Mouse (Mus musculus): ENCODE results near the gene AA467197. TPM values are rescaled to one million over a fixed set of nuclear protein-coding genes. Genes with fewer than 3 reads are reported as not detected.

Gene AA467197
- total RNA-seq (2023) = not detected

DNA sequence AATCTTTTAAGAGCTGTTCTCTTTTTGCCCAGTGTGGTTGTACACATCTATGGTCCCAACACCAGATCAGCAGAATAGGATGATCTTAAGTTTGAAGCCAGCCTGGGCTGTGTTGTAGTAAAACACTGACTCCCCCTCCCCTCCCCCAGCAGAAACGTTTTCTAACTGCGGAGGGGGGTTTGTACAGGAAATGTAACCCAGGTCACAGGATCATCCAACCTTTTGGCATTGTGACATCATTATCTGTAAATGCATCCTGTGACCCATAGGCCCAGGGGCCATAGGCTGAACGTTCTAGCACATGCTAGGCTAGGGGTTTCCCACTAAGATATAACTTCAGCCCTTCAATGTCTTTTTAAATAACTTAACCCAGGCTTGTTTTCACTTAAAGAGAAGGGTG is at the start of gene AA467197:
Gene AA467197 (plus strand): TSS at position 301 of the 400 bp plus-strand sequence.

DNA sequence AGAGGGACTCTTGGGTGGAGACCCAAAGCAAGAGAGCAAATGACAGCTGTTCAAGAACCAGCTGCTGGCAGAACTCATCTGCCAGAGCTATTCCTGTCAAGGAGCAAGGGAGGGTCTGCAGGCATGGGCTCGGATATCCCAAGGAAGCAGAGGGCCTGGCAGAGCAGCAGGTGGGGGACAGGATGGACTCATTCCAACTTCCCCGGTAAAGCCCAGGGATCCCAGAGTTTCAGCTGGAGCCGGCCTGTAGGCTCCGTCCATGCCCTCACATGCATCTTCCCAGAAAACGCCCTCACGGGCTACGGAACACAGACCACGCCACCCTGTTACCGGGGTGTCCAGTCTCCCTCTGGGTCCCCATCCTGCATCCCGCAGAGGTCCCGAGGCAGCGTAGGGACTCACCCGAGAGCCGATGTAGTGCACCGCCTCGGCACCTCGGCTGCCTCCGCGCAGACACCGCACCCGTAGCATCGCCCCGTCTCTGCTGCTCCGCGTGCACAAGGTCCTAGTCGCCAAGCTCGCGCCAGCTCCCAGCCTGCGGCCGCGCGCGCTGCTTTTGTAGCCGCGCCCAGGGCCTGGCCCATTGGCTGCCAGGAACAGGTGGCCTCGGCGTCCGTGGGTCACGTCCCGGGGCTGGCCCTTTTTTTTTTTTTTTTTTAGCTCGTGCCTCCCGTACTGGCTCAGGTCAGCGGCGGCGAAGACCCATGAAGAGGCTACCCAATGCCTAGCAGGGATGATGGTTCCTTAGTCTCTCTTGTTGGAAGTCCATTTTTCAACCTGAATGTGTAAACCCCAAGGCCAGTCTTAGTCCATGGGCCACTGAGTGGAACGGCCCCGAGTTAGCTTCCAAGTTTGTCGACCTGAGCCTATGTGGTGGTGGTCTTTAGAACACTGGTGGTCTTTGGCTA is 25.8 kb upstream of the AA467197 start, which contains the start of gene Gatm:
Gene Gatm (minus strand): TSS at position 558 of the 908 bp plus-strand sequence.

Other genes starting within 250 kb of the AA467197 start
- 106 TPM for gene Slc28a2, start 210.5 kb upstream of the AA467197 start, total RNA-seq (2023)
- gene Gm14085, start 152.0 kb upstream of the AA467197 start, total RNA-seq (2023) = 30.5 TPM
- 0.94 TPM for gene Gatm, start 25.7 kb upstream of the AA467197 start, total RNA-seq (2023)
- gene Slc30a4, start 65.7 kb downstream of the AA467197 start, total RNA-seq (2023) = 4.3 TPM
- 23.6 TPM for gene Bloc1s6, start 101.5 kb downstream of the AA467197 start, total RNA-seq (2023)
- gene Sqor, start 128.3 kb downstream of the AA467197 start, total RNA-seq (2023) = 5.0 TPM